Mouse (Mus musculus) right cerebral cortex, postnatal 4 days (tissue): ENCODE results near the gene Hpcal1.
"Not testable (repeated sequence)": the region's sequence is repeated elsewhere in the genome, so short reads cannot be mapped to it uniquely, and the experiment has no call there.

Experiments used
- DNase-seq: peaks from one replicate; pipeline ENCODE4 v3.0.0-alpha.2; 2022

The Hpcal1 gene

GRCm38 (mm10) chr12:17795660-17796278, 105.1 kb downstream of the Hpcal1 start:
- DNase-seq: peak; percentile 77

GRCm38 (mm10) chr12:17798261-17798660, 107.6 kb downstream of the Hpcal1 start:
- not testable (repeated sequence) for DNase-seq

- peak; percentile 75 for DNase-seq
These were observed 117.9 kb downstream of the Hpcal1 start for GRCm38 (mm10) chr12:17808542-17808941.

- not testable (repeated sequence) for DNase-seq
These were observed 144.6 kb downstream of the Hpcal1 start for GRCm38 (mm10) chr12:17835279-17835678.
